Mouse (Mus musculus): ENCODE results near the gene Plcl2.
"Not testable (repeated sequence)": the region's sequence is repeated elsewhere in the genome, so short reads cannot be mapped to it uniquely, and the experiment has no call there.

Plcl2 gene

GRCm38 (mm10) chr17:50625584-50625983 lies 116.4 kb downstream of the Plcl2 start:
- no peak for DNase-seq (ENCODE audit: low spot score)

GRCm38 (mm10) chr17:50627658-50628057 lies 118.5 kb downstream of the Plcl2 start:
- no peak for DNase-seq (ENCODE audit: low spot score)

DNA sequence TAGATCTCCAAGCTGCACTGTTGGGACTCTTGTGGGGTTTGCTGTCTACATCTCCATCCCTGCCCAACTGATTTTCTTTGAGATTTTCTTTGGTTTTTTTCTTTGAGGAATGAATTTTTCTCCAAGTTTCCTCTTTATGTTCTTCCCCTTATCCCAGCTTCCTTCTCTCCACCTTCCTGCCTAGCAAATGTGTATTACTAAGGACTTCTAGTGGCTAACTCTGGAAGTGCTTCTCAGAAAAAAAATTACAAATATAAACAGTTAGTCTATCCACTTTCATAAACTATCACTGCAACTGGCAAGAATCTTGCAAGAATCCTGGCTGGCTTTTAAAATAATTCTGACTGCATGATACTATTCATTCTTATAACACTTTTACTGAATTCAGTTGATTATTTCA lies 119.5 kb downstream of the Plcl2 start:
- DNase-seq (ENCODE audit: low spot score): no peak

DNA sequence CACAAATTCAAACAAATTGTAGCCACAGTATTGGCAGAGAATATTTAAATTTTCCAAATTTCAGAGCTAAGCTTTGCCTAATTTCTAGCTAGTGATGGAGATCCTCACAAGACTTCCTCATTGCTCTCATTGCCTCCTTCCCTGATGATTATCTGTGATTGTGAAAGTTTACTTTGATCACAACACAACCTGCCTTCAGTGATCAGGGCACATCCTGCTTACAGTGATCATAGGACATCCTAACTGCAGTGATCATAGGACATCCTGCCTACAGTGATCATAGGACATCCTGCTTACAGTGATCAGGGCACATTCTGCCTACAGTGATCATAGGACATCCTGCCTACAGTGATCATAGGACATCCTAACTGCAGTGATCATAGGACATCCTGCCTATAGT lies 121.8 kb downstream of the Plcl2 start:
- not testable (repeated sequence) for DNase-seq (ENCODE audit: low spot score)

GRCm38 (mm10) chr17:50634008-50634871 lies 125.0 kb downstream of the Plcl2 start:
- DNase-seq (ENCODE audit: low spot score): no peak

GRCm38 (mm10) chr17:50635961-50636585 lies 126.9 kb downstream of the Plcl2 start:
- no peak for DNase-seq (ENCODE audit: low spot score)

- DNase-seq (ENCODE audit: low spot score): no peak
Measured at GRCm38 (mm10) chr17:50638791-50639190, 129.6 kb downstream of the Plcl2 start.

- DNase-seq (ENCODE audit: low spot score): no peak
Measured at GRCm38 (mm10) chr17:50641076-50641610, 131.9 kb downstream of the Plcl2 start.

DNA sequence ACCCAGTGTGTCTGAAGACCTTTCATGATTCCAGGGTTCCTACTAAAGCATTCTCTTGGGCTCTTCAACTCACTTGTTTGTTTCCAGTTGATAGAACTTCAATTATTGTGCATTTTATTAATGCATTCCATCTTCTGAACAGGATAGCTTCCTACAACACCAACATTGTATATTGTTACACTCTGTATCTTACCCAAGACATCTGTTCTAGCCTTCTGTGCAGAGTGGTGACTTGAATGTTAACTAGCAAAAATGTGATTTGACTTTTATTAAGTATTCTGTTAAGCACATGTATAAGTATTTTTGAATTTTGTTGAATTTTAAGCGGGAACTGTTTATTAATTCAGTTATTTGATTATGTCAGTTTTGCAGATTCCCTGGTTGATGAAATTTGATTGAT lies 132.7 kb downstream of the Plcl2 start:
- no peak for DNase-seq (ENCODE audit: low spot score)

DNA sequence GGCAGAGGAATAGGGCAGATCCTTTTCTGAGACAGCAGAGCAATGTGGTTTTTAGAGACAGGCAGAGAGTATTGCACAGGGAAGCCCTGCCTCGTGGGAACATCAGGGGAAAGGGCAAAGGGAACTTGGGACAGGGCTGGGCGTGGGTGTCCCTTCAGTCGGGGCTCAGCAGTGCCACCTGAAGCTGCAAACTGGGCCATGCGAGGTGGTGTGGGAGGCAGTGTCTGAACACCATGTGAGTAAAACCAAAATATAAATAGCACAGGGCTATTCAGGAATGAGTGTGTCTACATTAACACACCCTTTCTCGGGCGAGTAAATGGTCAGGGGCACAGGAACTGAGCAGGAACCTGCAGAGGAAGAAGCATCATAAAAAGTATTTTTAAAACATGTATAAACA lies 134.2 kb downstream of the Plcl2 start:
- no peak for DNase-seq (ENCODE audit: low spot score)

DNA sequence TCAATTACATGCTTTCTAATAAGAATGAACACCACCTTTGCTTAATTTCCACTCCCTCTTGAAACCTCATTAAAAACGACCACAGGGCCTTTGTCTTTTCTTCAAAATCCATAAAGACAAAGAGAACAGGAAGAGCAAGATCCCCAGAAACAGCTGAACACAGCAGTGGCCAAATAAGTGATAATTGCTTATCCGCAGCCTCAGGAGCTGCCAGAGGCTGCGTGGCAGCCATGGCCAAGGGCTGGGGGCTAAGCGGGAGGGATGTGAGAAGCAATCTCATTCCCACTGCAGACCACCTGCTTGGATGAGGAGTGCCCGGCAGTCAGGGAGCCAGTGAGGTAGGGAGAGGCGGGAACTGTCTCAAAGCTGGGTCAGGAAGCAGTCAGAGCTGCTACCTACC lies 134.8 kb downstream of the Plcl2 start:
- no peak for DNase-seq (ENCODE audit: low spot score)

DNA sequence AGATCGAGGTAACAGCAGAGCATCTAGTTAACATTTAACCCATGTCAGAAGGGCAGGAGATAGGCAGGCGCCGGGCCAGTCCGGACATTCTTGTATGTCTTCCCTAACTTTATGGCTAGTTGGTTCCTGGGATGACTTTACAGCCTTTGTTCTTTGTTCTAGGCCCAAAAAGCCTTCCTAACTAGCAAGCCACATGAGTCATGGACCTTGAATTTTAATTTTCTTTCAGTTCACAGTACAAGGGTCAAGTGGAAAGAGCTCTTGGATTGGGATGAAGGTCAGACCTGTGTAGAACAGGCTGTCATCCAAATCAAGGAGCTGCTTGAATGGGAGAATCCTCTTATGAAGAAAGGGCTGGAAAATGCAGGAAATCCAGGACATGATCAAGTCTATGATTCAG lies 138.9 kb downstream of the Plcl2 start:
- not testable (repeated sequence) for DNase-seq (ENCODE audit: low spot score)

DNA sequence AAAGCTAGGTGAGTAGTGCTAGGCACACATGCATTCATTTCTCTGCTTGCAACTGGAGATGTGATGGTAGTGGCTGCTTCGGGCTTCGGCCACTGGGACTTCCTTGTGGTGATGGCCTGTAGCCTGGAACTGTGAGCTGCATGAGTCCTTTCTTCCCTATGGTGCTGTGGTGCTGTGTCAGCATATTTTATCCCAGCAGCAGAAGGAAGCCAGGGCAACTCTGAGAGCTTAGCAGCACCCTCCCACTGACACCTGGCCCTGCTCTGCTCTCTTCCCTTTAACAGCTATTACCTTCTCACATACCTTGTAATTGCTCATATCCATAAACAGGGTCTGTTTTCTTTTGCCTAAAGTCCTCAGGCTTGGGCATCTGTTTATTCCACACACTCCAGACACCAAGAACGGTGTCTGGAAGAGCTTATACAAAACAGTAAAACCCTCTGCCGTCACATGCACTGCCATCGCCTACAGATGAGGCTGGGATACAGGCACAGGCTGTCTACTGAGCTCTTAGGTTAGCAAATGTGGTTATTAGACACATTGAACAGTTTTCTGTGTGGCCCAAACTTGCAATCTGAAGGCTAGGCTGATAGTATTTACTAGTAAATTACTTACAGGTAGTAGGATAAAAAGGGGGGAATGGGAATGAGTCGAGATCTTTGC lies 139.7 kb downstream of the Plcl2 start:
- DNase-seq (ENCODE audit: low spot score): no peak

DNA sequence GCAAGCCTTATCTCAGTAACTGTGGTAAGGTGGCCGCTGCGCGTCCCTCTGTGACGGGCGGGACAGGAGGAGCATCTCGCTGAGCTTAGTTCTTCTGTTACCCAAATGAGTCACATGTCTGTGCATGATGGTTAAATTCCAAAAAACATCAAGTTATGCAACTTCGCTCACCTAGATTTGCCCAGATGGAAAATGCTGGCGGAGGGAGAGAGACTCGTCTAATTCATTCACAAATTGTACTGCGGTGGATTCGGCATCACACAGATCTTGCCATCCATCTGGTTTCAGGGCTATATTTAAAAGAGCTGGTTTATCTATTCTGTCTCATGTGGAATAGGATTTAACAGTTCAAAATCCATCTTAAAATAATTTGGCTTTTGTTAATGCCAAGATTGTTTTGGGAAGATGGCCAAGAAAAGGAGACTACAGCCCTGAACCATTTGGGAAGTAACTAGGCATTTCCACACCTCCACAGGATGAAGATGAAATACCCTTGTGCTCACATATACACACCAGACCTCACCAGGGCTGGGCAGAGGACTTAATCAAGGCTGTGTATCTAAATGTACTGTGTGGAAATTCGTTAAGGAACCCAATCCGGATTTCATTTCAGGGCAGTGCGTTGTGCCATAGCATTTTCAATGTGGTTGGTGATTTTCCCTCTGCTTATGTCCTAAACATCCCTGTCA lies 141.5 kb downstream of the Plcl2 start:
- no peak for DNase-seq (ENCODE audit: low spot score)

GRCm38 (mm10) chr17:50654741-50655415 lies 145.7 kb downstream of the Plcl2 start:
- no peak for DNase-seq (ENCODE audit: low spot score)

DNA sequence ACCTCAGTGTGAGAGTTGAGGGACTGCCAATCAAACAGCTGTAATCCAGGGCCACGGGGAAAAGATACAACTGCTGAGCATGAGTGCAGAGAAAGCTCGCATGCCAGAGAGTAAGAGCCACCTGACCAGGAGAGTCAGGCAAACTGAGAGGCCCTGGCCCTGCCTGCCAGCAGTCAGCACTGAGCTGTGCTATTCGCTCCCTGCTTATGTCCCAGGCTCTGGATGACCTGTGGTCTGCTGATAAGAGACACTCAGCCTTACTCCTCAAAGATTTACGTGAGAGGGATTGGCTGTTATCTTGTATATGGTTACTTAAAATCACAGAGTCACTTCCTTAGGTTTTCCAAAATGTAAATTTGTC lies 146.2 kb downstream of the Plcl2 start:
- no peak for DNase-seq (ENCODE audit: low spot score)

- DNase-seq (ENCODE audit: low spot score): no peak
Measured at GRCm38 (mm10) chr17:50657321-50657720, 148.1 kb downstream of the Plcl2 start.

DNA sequence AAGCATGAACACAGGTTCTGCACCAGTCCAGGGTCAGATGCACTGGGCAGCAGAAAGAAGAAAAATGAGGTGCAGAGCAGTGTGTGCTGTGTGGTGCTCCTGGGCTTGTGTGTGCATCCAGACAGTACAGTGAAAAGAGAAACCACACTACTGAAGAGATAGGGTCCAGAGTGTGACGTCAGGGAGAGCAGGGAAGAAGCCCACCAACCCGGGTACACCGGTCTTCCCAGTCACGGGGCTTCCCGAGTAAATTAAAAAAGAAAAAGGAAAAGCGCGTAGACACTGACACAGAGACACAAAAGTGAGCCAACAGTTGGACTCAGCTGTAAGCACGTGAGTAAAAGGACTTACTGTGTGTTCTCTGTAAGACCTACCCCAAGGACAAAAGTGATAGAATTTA lies 149.7 kb downstream of the Plcl2 start:
- DNase-seq (ENCODE audit: low spot score): no peak

DNA sequence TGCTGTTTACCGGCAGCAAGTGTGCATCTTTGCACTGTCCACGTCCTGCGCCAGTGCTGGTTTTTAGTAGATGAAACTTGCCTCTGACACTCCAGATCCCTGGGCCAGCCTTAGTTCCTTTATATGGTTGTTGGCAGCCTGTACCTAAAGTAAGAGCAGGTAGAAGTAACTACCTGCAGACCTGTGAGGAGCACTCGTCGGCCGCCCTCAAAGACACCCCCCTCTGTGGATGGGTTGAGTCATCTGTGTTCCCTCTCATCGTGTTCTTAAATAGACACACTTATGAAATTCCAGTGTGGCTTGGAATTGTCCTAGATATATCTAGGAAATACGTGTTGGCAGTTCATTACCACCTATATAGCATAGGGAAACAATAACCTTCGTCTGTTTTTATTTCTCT lies 158.4 kb downstream of the Plcl2 start:
- no peak for DNase-seq (ENCODE audit: low spot score)

- DNase-seq (ENCODE audit: low spot score): no peak
Measured at GRCm38 (mm10) chr17:50668681-50669208, 159.5 kb downstream of the Plcl2 start.

DNA sequence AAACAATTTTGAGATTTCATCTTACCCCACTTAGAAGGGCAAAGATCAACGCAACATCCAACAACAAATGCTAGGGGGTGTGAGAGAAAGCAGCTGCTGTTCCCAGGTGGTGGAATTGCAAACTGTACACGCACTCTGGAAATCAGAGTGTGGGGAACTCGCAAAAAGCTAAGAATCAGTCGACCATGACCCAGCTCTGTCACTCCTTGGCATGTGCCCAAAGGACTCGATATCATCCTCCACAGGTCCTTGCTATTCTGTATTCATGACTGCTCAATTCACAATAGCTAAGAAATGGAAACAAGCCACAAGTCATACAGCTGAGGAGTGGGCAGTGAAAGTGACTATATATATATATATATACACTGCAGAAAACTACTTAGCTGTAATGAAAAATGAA lies 162.2 kb downstream of the Plcl2 start:
- DNase-seq (ENCODE audit: low spot score): no peak
